Mouse (Mus musculus) 3134 (cell line): ENCODE results near the gene Ufc1.
"Not testable (repeated sequence)": the region's sequence is repeated elsewhere in the genome, so short reads cannot be mapped to it uniquely, and the experiment has no call there.

Source experiments
- DNase-seq: peaks from one replicate; pipeline ENCODE4 v3.0.0-alpha.2; 2011; ENCODE audit warnings: low spot score; ENCODE audit not compliant: insufficient read length; ENCODE audit errors: extremely low read depth

Gene Ufc1

GRCm38 (mm10) chr1:171248386-171249226 lies 46.2 kb downstream of the Ufc1 start:
- no peak for DNase-seq

DNA sequence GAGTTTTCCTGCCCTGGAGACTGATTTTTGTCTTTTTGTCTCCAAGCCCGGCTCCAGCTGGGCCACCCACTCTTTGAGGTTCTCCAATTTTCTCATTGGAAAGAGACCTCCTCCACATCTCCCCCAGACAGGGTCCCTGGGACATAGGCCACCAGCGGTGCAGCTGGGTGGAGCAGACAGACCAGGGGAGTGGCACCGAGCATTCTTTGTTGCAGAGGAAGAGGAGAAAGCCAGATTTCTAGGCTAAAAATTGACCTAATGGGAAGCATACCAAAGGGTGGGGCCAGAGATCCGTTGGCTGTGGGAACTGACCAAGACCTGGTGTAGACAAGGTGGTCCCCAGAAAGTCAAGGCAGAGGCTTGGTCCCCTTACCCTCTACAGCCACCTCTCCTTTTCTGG lies 46.9 kb downstream of the Ufc1 start:
- no peak for DNase-seq

GRCm38 (mm10) chr1:171247453-171247841 lies 47.4 kb downstream of the Ufc1 start:
- no peak for DNase-seq

DNA sequence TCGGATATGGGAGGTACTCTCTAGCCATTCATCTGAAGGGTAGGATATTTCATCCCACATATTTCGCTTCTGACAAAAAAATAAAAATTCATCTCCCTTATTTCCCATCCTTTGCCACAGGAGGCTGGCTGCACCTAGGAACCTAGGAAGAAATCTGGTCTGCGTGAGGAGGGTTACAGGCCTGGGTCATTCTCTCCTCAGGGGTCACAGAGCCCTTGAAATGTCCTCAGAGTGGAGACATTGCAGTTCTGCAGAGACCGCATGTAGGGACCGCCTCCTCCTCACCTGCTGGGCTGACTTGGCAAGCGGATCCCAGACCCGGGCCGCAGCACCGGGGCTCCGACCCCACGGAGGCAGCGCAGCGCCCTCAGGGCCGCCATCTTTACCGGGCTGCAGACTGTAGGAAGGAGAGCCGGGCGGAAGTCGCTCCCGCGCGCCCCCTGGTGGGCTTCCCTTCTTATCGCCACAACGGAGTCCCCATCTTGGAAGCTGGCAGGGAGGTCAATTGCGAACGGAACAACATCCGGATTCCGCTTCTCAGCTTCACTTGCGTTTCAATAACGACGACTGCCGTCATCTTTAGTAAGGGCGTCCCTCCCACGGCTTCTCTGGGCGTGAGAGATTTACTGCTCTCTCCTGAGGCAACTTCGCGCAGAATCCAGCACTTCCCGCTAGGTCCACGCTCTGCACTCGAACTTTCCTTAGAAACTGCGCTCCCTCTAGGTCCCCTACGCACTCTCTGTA lies 47.9 kb downstream of the Ufc1 start:
- DNase-seq = peak; percentile 97

- DNase-seq = no peak
Measured at GRCm38 (mm10) chr1:171245353-171245752, 49.5 kb downstream of the Ufc1 start.

- DNase-seq = not testable (repeated sequence)
Measured at GRCm38 (mm10) chr1:171241952-171242351, 52.9 kb downstream of the Ufc1 start.

DNA sequence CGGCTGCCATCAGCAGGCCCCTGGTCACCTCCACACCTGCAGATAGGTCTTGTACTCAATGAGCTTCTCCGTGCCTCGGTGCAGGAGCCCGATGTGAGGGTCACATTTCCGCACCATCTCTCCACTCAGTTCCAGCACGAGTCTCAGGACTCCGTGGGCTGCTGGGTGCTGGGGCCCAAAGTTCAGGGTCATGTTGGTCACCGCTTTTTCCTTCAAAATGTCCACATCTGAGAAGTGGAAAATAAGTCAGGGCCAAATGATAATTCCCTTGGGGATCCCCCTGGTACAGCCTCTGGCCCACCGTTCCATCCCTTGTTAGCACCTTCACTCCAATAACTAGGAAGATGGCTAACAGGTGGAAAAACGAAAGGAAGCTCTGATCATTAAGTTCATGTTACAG lies 53.9 kb downstream of the Ufc1 start:
- DNase-seq = no peak

GRCm38 (mm10) chr1:171239992-171240744 lies 54.7 kb downstream of the Ufc1 start:
- no peak for DNase-seq
